Mouse (Mus musculus) cerebellum, postnatal 14 days (tissue): Measurements from ENCODE around the gene Rcc1.
A peak's percentile ranks its signal among the peaks of the same experiment; 100 is the strongest.
"Not testable (repeated sequence)": the region's sequence is repeated elsewhere in the genome, so short reads cannot be mapped to it uniquely, and the experiment has no call there.

Experiments used
- DNase-seq, 2 experiments: peaks; one replicate each; pipeline ENCODE4 v3.0.0; 2021; ENCODE audit warnings: mixed read lengths in 2 of 2

Rcc1 gene

GRCm38 (mm10) chr4:132311801-132312200, 41.6 kb downstream of the Rcc1 start:
- DNase-seq: no peak

- no peak for DNase-seq
Observed at GRCm38 (mm10) chr4:132311209-132311608, 42.2 kb downstream of the Rcc1 start.

GRCm38 (mm10) chr4:132309849-132310472, 43.4 kb downstream of the Rcc1 start:
- peak; percentile 47 to 58 for DNase-seq

GRCm38 (mm10) chr4:132309140-132309848, 44.1 kb downstream of the Rcc1 start:
- peak; percentile 31 to 46 for DNase-seq

GRCm38 (mm10) chr4:132308437-132309139, 44.8 kb downstream of the Rcc1 start:
- DNase-seq: peak; percentile 90 to 94

GRCm38 (mm10) chr4:132306004-132306403, 47.4 kb downstream of the Rcc1 start:
- no peak for DNase-seq

GRCm38 (mm10) chr4:132305276-132305675, 48.1 kb downstream of the Rcc1 start:
- DNase-seq: no peak

GRCm38 (mm10) chr4:132303484-132303883, 49.9 kb downstream of the Rcc1 start:
- not testable (repeated sequence) for DNase-seq

- DNase-seq: peak; percentile 34 to 62
Observed at GRCm38 (mm10) chr4:132302939-132303479, 50.4 kb downstream of the Rcc1 start, which contains the start of gene Rab42. Gene Rab42 (minus strand): TSS chr4:132303385.

GRCm38 (mm10) chr4:132301965-132302938, 51.2 kb downstream of the Rcc1 start:
- DNase-seq: no peak

- DNase-seq: peak; percentile 24 to 31
Observed at GRCm38 (mm10) chr4:132301486-132301885, 51.9 kb downstream of the Rcc1 start.

GRCm38 (mm10) chr4:132299849-132300248, 53.6 kb downstream of the Rcc1 start:
- DNase-seq: no peak

- no peak for DNase-seq
Observed at GRCm38 (mm10) chr4:132295696-132296390, 57.6 kb downstream of the Rcc1 start.

- DNase-seq: no peak
Observed at GRCm38 (mm10) chr4:132293682-132294240, 59.6 kb downstream of the Rcc1 start.

- DNase-seq: peak; percentile 31 to 43
Observed at GRCm38 (mm10) chr4:132292988-132293387, 60.4 kb downstream of the Rcc1 start.

- no peak for DNase-seq
Observed at GRCm38 (mm10) chr4:132291624-132292335, 61.6 kb downstream of the Rcc1 start.

GRCm38 (mm10) chr4:132291056-132291455, 62.3 kb downstream of the Rcc1 start:
- no peak for DNase-seq

GRCm38 (mm10) chr4:132288840-132289239, 64.6 kb downstream of the Rcc1 start:
- not testable (repeated sequence) for DNase-seq
